Mouse (Mus musculus): ENCODE measurements around the gene Baiap3.

- no peak for TF ChIP-seq CTCF (IDR thresholded peaks at IDR 0.05; ENCODE audit: low read depth, low read length)
- no peak for TF ChIP-seq POLR2A (IDR thresholded peaks at IDR 0.05; ENCODE audit: insufficient read depth, low read length)
Measured at GRCm38 (mm10) chr17:25270795-25271335, 14.7 kb upstream of the Baiap3 start.

Data from ES-Bruce4 (cell line).